Mouse (Mus musculus) CH12.LX (cell line): Measurements from ENCODE around the gene Klhdc2. TPM values are rescaled to one million over a fixed set of nuclear protein-coding genes. Genes with fewer than 3 reads are reported as not detected.

Experiments used
- DNase-seq: peaks from one replicate; pipeline ENCODE4 v3.0.0-alpha.2; 2013; ENCODE audit errors: extremely low read depth
- H3K27ac ChIP-seq: 2 replicates; pipeline ENCODE4 v1.5.1; 2012; ENCODE audit warnings: low read depth, mild to moderate bottlenecking, control low read depth, moderate library complexity; ENCODE audit not compliant: insufficient read depth
- H3K27me3 ChIP-seq: replicated peaks from 2 replicates; pipeline ENCODE3; 2012; ENCODE audit warnings: inconsistent platforms
- H3K36me3 ChIP-seq, 2 experiments: replicated peaks in 1 of 2; 2 replicates each; pipeline versions ENCODE3 to v1.6.1; 2012; ENCODE audit warnings: inconsistent platforms in 1 of 2, low read length in 1 of 2, mild to moderate bottlenecking in 1 of 2, mixed read lengths in 1 of 2, moderate library complexity in 1 of 2; ENCODE audit not compliant: control insufficient read depth in 1 of 2, insufficient read depth in 1 of 2
- H3K4me1 ChIP-seq, 2 experiments: 2 replicates each; pipeline ENCODE4 v1.6.1; 2012; ENCODE audit warnings: inconsistent platforms in 1 of 2, moderate library complexity in 1 of 2; ENCODE audit not compliant: insufficient read depth in 2 of 2, control insufficient read depth in 1 of 2
- H3K4me2 ChIP-seq: 2 replicates; pipeline ENCODE4 v1.6.1; 2012; ENCODE audit warnings: low read depth, mild to moderate bottlenecking, control low read depth; ENCODE audit not compliant: poor library complexity, insufficient read depth, severe bottlenecking
- H3K4me3 ChIP-seq, 3 experiments: fragments of 150-350 bp in 1 of 3; sonication (generic) in 1 of 3; replicated peaks in 1 of 3; 2 replicates each; pipeline versions ENCODE3 to v1.5.1; 2011 to 2012; ENCODE audit warnings: low read depth in 2 of 3, low read length in 2 of 3, mild to moderate bottlenecking in 2 of 3, moderate library complexity in 2 of 3, control low read depth in 1 of 3, improper control_type of control experiment in 1 of 3, inconsistent platforms in 1 of 3, mixed read lengths in 1 of 3; ENCODE audit not compliant: poor library complexity in 1 of 3
- H3K79me2 ChIP-seq: replicated peaks from 2 replicates; pipeline ENCODE4 v1.6.1; 2012; ENCODE audit warnings: mild to moderate bottlenecking, moderate library complexity; ENCODE audit not compliant: control insufficient read depth, poor library complexity, insufficient read depth, severe bottlenecking; ENCODE audit errors: extremely low read depth
- H3K9ac ChIP-seq: 2 replicates; pipeline ENCODE4 v1.6.1; 2012; ENCODE audit warnings: low read depth, mild to moderate bottlenecking, control low read depth, moderate library complexity; ENCODE audit not compliant: insufficient read depth
- H3K9me3 ChIP-seq: replicated peaks from 2 replicates; pipeline ENCODE3; 2012; ENCODE audit warnings: low read length, inconsistent platforms, mixed read lengths
- CHD1 ChIP-seq: IDR thresholded peaks from 2 replicates; pipeline ENCODE4 v1.6.1; 2012; ENCODE audit warnings: low read depth, low read length, improper control_type of control experiment, inconsistent platforms
- E2F4 ChIP-seq: IDR thresholded peaks from 2 replicates; pipeline ENCODE4 v1.6.1; 2011; ENCODE audit warnings: low read depth, low read length, improper control_type of control experiment; ENCODE audit not compliant: insufficient replicate concordance
- ELF1 ChIP-seq: IDR thresholded peaks from 2 replicates; pipeline ENCODE4 v1.6.1; 2014; ENCODE audit warnings: low read depth, mild to moderate bottlenecking, inconsistent platforms, low read length, improper control_type of control experiment
- EP300 ChIP-seq: IDR thresholded peaks from 2 replicates; pipeline ENCODE4 v1.6.1; 2011; ENCODE audit warnings: low read length, improper control_type of control experiment
- ETS1 ChIP-seq: conservative IDR thresholded peaks from 2 replicates; pipeline ENCODE4 v1.6.1; 2012; ENCODE audit warnings: low read depth, mild to moderate bottlenecking, inconsistent platforms, low read length, improper control_type of control experiment, moderate library complexity
- MAX ChIP-seq: IDR thresholded peaks from 2 replicates; pipeline ENCODE4 v1.6.1; 2011; ENCODE audit warnings: low read length, improper control_type of control experiment
- MAZ ChIP-seq: IDR thresholded peaks from 2 replicates; pipeline ENCODE4 v1.6.1; 2012; ENCODE audit warnings: low read depth, mild to moderate bottlenecking, inconsistent platforms, low read length, improper control_type of control experiment, moderate library complexity
- MYC ChIP-seq: IDR thresholded peaks from 2 replicates; pipeline ENCODE4 v1.6.1; 2011; ENCODE audit warnings: low read depth, mild to moderate bottlenecking, improper control_type of control experiment, low read length
- PAX5 ChIP-seq: IDR thresholded peaks from 2 replicates; pipeline ENCODE4 v1.6.1; 2012; ENCODE audit warnings: low read length, inconsistent platforms, mixed read lengths
- POLR2AphosphoS2 ChIP-seq: IDR thresholded peaks from 2 replicates; pipeline ENCODE4 v1.6.1; 2011; ENCODE audit warnings: low read depth, low read length, improper control_type of control experiment
- RCOR1 ChIP-seq: conservative IDR thresholded peaks from 2 replicates; pipeline ENCODE4 v1.6.1; 2012; ENCODE audit warnings: low read depth, mild to moderate bottlenecking, inconsistent platforms, low read length, improper control_type of control experiment
- SIN3A ChIP-seq: IDR thresholded peaks from 2 replicates; pipeline ENCODE4 v1.6.1; 2012; ENCODE audit warnings: low read length, improper control_type of control experiment, inconsistent platforms
- SMC3 ChIP-seq: IDR thresholded peaks from 2 replicates; pipeline ENCODE4 v1.6.1; 2011; ENCODE audit warnings: low read depth, low read length, improper control_type of control experiment
- TBP ChIP-seq: conservative IDR thresholded peaks from 2 replicates; pipeline ENCODE4 v1.6.1; 2011; ENCODE audit warnings: low read depth, low read length, improper control_type of control experiment
- UBTF ChIP-seq: IDR thresholded peaks from 2 replicates; pipeline ENCODE4 v1.6.1; 2012; ENCODE audit warnings: low read depth, mild to moderate bottlenecking, inconsistent platforms, low read length, improper control_type of control experiment, moderate library complexity
- USF1 ChIP-seq: IDR thresholded peaks from 2 replicates; pipeline ENCODE4 v1.6.1; 2014; ENCODE audit warnings: low read depth, mild to moderate bottlenecking, inconsistent platforms, low read length, improper control_type of control experiment
- ZC3H11A ChIP-seq: IDR thresholded peaks from 2 replicates; pipeline ENCODE4 v1.6.1; 2012; ENCODE audit warnings: low read depth, mild to moderate bottlenecking, inconsistent platforms, low read length, improper control_type of control experiment
- dilution Hi-C: fragments of 300-500 bp; cut with MboI; formaldehyde crosslinking; loops from 2 replicates; pipeline ENCODE4 v1.14.3; 2020; ENCODE audit warnings: low sequenced_read_pairs; ENCODE audit not compliant: extremely low pct_unique_long_range_greater_than_20kb, extremely low pct_ligation_motif_present
- in situ Hi-C: fragments of 300-500 bp; cut with MboI; formaldehyde crosslinking; loops from 3 replicates; pipeline ENCODE4 v1.14.3; 2019; ENCODE audit warnings: low sequenced_read_pairs, low pct_ligation_motif_present, low pct_unique_long_range_greater_than_20kb, mixed read lengths
- polyA plus RNA-seq: library from polyadenylated mRNA; unstranded; fragments of >175 nt; gene quantifications from 2 replicates; pipeline ENCODE4 v1.2.1, GENCODE M21; 2012; ENCODE audit warnings: low read depth; ENCODE audit not compliant: insufficient read length
- total RNA-seq, 2 experiments: library from RNA; depleted of rRNA; stranded (reverse); fragments of 300-350 nt in 1 of 2; fragments of >200 nt in 1 of 2; gene quantifications; 2 replicates each; pipeline ENCODE4 v1.2.3; 2012 to 2014

The Klhdc2 gene
- total and polyA plus RNA-seq, 3 experiments = 81.8 to 280 (median 103) TPM

GRCm38 (mm10) chr12:69262251-69262650, 34.2 kb upstream of the Klhdc2 start:
- Histone ChIP-seq H3K9ac (no peak overlapping the region), H3K27me3 (no peaks in the 10 kb centered on the region), H3K9me3 (no peaks in the 10 kb centered on the region), H3K36me3 (peaks cover 0 to 10% of the 10 kb centered on the region in 2 experiments), H3K27ac (no peak overlapping the region), H3K4me2 (no peak overlapping the region), H3K79me2 (no peaks in the 10 kb centered on the region), H3K4me3 (no peak overlapping the region), H3K4me1 (no peaks in the 10 kb centered on the region)
- in situ Hi-C loops = no loop called here
- no peak for DNase-seq
- no peak for TF ChIP-seq USF1
- no peak for TF ChIP-seq RCOR1
- no peak for TF ChIP-seq ETS1
- no peak for TF ChIP-seq ZC3H11A
- no peak for TF ChIP-seq SIN3A
- TF ChIP-seq MAX = no peak
- no peak for TF ChIP-seq CHD1
- no peak for TF ChIP-seq E2F4
- dilution Hi-C loops = no loop called here

- Histone ChIP-seq H3K79me2 (no peaks in the 10 kb centered on the region), H3K36me3 (peaks cover 0 to 4% of the 10 kb centered on the region in 2 experiments), H3K27me3 (no peaks in the 10 kb centered on the region), H3K9ac (no peak overlapping the region), H3K4me3 (no peak overlapping the region), H3K27ac (no peak overlapping the region), H3K9me3 (no peaks in the 10 kb centered on the region), H3K4me2 (no peak overlapping the region), H3K4me1 (no peaks in the 10 kb centered on the region)
- no peak for TF ChIP-seq E2F4
- no peak for TF ChIP-seq TBP
- TF ChIP-seq POLR2AphosphoS2 = no peak
- no peak for TF ChIP-seq ELF1
- TF ChIP-seq MAZ = no peak
- TF ChIP-seq RCOR1 = no peak
- TF ChIP-seq ZC3H11A = no peak
- TF ChIP-seq MYC = no peak
- TF ChIP-seq SMC3 = no peak
- no peak for TF ChIP-seq EP300
- TF ChIP-seq UBTF = no peak
- TF ChIP-seq PAX5 = no peak
- dilution Hi-C loops = no loop called here
- in situ Hi-C loops = no loop called here
- DNase-seq = no peak
These were observed 31.4 kb upstream of the Klhdc2 start for GRCm38 (mm10) chr12:69265031-69265430.
